Comparison of ENCODE assay signal across 15 mouse cellular contexts in the genomic region with DNA sequence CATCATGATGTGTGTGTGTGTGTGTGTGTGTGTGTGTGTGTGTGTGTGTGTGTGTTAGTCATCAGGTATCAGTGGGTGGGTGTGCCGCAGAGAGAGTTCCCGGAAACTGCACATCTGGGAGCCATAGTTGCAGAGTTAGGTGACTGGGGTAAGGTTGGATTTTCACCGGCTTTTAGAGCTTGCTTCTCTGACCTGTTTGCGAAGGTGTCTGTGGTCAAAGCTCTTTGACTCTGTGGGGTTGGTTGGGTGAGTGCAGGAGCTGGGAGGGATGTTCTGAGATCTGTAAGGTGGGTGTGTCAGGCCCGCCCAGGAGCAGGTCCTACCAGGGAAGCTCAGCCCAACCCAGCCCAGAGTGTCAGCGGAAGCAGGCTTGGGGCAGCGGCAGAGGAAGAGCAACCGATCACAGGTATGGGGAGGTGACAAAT. TPM values are rescaled to one million over a fixed set of nuclear protein-coding genes. Genes with fewer than 3 reads are reported as not detected.
DNase-seq lines count a peak whose midpoint lies in the region; ATAC-seq and TF ChIP-seq lines count a peak whose summit lies in the region.
"Had no signal": no experiment of that assay in that cellular context is flagged by ENCODE, and none has a peak within 500 bp of the region (broad histone marks: within the 10 kb centered on the region; RNA-seq: fewer than 3 reads in every experiment).

Lpar5 (plus strand) TSS at position 350 of the 425 bp plus-strand sequence.

- no peaks in the 10 kb centered on the region for H3K27me3 ChIP-seq in liver, embryonic 13.5 days
- H3K27me3 ChIP-seq in heart, adult 2 months (ENCODE audit: control insufficient read depth, insufficient read depth, low read length): no peaks in the 10 kb centered on the region
- H3K27me3 ChIP-seq: embryonic facial prominence, embryonic 13.5 days; neural tube, embryonic 12.5 days had no signal

- 48% methylated on average over 8 of the region's 8 CpGs for WGBS in liver, embryonic 13.5 days (ENCODE audit: insufficient replicate concordance)
- WGBS in heart, adult 2 months: 63% methylated on average over 8 of the region's 8 CpGs

- H3K36me3 ChIP-seq in liver, embryonic 13.5 days: no peaks in the 10 kb centered on the region
- H3K36me3 ChIP-seq in heart, adult 2 months (ENCODE audit: control insufficient read depth, insufficient read depth, low read length): no peaks in the 10 kb centered on the region
- H3K36me3 ChIP-seq: embryonic facial prominence, embryonic 13.5 days; neural tube, embryonic 12.5 days had no signal

- DNase-seq in thymus, postnatal 4 days: peak; percentile 34
- no peak for DNase-seq in thymus, postnatal 25 days
- no peak for DNase-seq in liver, embryonic 13.5 days
- DNase-seq in heart, adult 2 months: no peak
- no peak for DNase-seq in cerebellum, adult 11-12 months
- DNase-seq: adrenal gland, postnatal 14 days; cerebellum, adult 2 months; kidney, adult 8-10 months had no signal

- intact Hi-C loops in heart, adult 2 months (cut with DNase I): no loop called here

- peak within 1 kb of the TSS; percentile 41; the same call in 1 of the 2 replicates for H3K9ac ChIP-seq in liver, embryonic 13.5 days
- H3K9ac ChIP-seq in heart, adult 2 months (ENCODE audit: low read depth, low read length): no peak within 1 kb of the TSS
- H3K9ac ChIP-seq: embryonic facial prominence, embryonic 13.5 days; neural tube, embryonic 12.5 days had no signal

- no peak for TF ChIP-seq CTCF in heart, adult 2 months (IDR thresholded peaks at IDR 0.05)

- ATAC-seq in activated CD4-positive, CD25-positive, alpha-beta regulatory T cell, adult 4 months: peak; percentile 17
- no peak for ATAC-seq in liver, embryonic 13.5 days (ENCODE audit: low read depth)
- ATAC-seq in megakaryocyte progenitor cell, adult 5-6 weeks (replicated peaks; ENCODE audit: poor library complexity): no peak

- TF ChIP-seq POLR2A in heart, adult 2 months (IDR thresholded peaks at IDR 0.05; ENCODE audit: insufficient read depth, low read depth, low read length): no peak

- H3K4me1 ChIP-seq in liver, embryonic 13.5 days (replicated peaks): peaks cover 63% of the 10 kb centered on the region
- H3K4me1 ChIP-seq in heart, adult 2 months (ENCODE audit: control insufficient read depth, insufficient read depth, low read length): no peaks in the 10 kb centered on the region

- no peak for TF ChIP-seq EP300 in heart, adult 2 months (IDR thresholded peaks at IDR 0.05; ENCODE audit: insufficient read depth, low read depth, low read length)

- H3K9me3 ChIP-seq in liver, embryonic 13.5 days (replicated peaks): no peaks in the 10 kb centered on the region
- H3K9me3 ChIP-seq: embryonic facial prominence, embryonic 13.5 days; neural tube, embryonic 12.5 days had no signal

- H3K79me2 ChIP-seq in heart, adult 2 months (replicated peaks; ENCODE audit: control insufficient read depth, insufficient read depth, low read length): no peaks in the 10 kb centered on the region

- peak within 1 kb of the TSS; percentile 39 for H3K4me2 ChIP-seq in liver, embryonic 13.5 days
- H3K4me2 ChIP-seq: embryonic facial prominence, embryonic 13.5 days; midbrain, embryonic 11.5 days; neural tube, embryonic 12.5 days had no signal

- H3K4me3 ChIP-seq in liver, embryonic 13.5 days (replicated peaks): no peak within 1 kb of the TSS
- no peak within 1 kb of the TSS for H3K4me3 ChIP-seq in heart, adult 2 months
- H3K4me3 ChIP-seq: embryonic facial prominence, embryonic 13.5 days; neural tube, embryonic 12.5 days had no signal

- H3K27ac ChIP-seq in liver, embryonic 13.5 days: peak within 1 kb of the TSS; percentile 39; the same call in 1 of the 2 replicates
- H3K27ac ChIP-seq in heart, adult 2 months: no peak within 1 kb of the TSS
- H3K27ac ChIP-seq: embryonic facial prominence, embryonic 13.5 days; neural tube, embryonic 12.5 days had no signal

RNA-seq across cellular contexts. Expression of gene Lpar5, which starts in this region (rescaled TPM):
- polyA plus RNA-seq in activated CD4-positive, CD25-positive, alpha-beta regulatory T cell, adult 4 months (2017; shearing (Covaris generic)): 1 to 10 TPM; 8.6 to 9.5 TPM
- 1.6 and 2.1 TPM in 2 replicates for polyA plus RNA-seq in liver, embryonic 13.5 days (2015; fragmentation: Nextera tagmentation; extraction: Ambion mirVana)
- total RNA-seq in megakaryocyte progenitor cell, adult 5-6 weeks (2015): 6.7 and 10.6 TPM in 2 replicates
- total RNA-seq in megakaryocyte progenitor cell, adult 5-6 weeks (2017): 3.5 and 6.7 TPM in 2 replicates
- total RNA-seq in heart, adult 2 months (2021): under 1 TPM in 1 of 2 experiments, not detected in 1; 0.20 TPM
- polyA plus RNA-seq in heart, adult 2 months (2012; rRNA removed): 1.2 and 2.3 TPM in 2 replicates
- total RNA-seq: heart, postnatal 25 days; liver, adult 2 months had no signal
- polyA plus RNA-seq: midbrain, embryonic 11.5 days had no signal
